Mouse (Mus musculus) monocyte, adult 5-6 weeks (primary cell): Measurements from ENCODE around the gene Glg1. TPM values are rescaled to one million over a fixed set of nuclear protein-coding genes. Genes with fewer than 3 reads are reported as not detected.
"Not testable (repeated sequence)": the region's sequence is repeated elsewhere in the genome, so short reads cannot be mapped to it uniquely, and the experiment has no call there.

Source experiments
- ATAC-seq: fragments of 153-309, 156-312 bp; replicated peaks from 2 replicates; pipeline ENCODE4 v1.8.0; 2017; ENCODE audit warnings: mild to moderate bottlenecking; ENCODE audit not compliant: low TSS enrichment, insufficient number of reproducible peaks, severe bottlenecking, poor library complexity, low FRiP score
- total RNA-seq: library from RNA; stranded (forward); fragments of 200-1000, 200-491, 200-594 nt; gene quantifications from 3 replicates; pipeline ENCODE4 v1.2.3, GENCODE M21; 2017

The Glg1 gene
- total RNA-seq: 38.0 to 80.4 TPM (median 38.5 TPM) in 3 replicates

DNA sequence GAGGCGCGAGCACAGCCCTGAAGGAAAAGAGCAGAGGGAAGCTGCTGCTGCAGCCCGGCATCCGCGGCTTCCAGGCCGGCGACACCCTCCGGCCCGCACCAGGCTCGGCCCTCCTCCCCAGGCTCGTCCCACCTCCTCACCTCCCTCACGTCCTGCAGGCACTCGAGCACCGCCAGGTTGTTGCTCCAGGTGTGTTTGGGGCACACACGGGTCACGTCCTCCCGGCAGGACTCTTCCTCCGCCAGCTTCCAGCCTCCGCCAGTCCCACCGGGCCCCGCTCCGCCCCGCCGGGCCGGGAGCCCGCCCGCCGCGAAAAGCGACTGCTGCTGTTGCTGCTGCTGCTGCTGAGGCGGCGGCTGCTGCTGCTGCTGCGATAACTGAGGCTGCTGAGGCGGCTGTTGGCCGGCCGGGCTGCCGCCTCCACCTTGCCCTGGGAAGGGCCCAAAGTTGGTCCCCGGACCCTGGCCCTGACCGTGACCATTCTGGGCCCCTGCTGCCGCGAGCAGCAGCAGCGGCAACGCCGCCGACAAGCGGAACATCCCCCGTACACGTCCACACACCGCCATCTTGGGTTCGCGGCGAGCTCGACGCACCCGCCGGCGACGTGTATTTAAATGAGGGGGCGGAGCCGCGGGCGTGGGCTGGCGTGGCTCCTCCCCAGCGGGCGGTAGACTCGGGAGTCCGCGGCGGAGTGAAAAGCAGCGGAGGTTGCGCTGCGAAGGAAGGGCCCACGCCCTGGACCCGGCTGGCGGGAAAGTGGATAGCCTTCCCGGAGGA is at the start of gene Glg1:
TSS of gene Glg1 (minus strand) at position 586 of the 777 bp plus-strand sequence.
- ATAC-seq: peak; percentile 91

DNA sequence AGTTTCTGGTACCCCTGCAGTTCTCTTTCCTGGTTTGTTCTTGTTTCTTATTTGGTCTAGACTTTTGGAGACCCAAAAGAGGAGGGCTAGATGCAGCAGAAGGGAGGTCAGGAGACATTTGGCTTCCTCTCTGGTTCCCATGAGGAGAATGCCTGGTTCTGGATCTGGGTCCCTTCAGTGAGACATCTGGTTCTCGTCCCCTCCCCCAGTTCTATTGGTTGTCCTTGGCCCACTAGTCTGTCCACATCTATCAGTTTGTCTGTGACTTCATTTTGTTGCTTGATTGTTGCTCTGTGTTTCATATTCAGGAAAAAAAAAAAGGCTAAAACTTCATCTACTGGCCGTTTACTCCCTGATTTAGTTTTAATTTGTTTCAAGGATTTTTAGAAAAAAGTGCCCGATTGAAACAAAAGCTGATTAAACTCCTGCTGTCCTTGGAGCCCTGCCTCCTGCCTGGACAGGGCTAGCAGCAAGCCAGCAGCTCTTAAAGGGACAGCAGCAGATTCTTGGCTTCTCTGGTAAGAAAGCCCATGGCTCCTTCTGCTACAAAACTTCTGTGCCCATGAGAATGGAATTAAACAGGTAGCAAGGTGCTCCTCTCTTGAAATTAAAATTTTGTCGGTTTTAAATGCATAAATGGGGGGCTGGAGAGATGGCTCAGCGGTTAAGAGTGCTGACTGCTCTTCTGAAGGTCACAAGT is 46.2 kb upstream of the Glg1 start:
- no peak for ATAC-seq

DNA sequence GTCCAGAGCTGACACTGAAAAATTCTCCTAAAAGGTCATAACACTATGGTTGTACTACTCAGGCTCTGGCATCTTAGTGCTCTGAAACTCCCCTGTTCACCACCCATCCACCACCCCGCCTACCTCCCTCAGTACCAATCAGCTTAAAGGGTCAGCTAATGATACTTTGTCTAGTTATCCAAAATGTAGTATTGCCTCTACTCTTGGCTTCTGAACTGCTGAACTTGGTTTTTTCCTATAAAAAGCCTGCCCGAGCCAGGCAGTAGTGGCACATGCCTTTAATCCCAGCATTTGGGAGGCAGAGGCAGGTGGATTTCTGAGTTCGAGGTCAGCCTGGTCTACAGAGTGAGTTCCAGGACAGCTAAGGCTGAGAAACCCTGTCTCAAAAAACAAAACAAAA is 45.3 kb upstream of the Glg1 start:
- no peak for ATAC-seq

DNA sequence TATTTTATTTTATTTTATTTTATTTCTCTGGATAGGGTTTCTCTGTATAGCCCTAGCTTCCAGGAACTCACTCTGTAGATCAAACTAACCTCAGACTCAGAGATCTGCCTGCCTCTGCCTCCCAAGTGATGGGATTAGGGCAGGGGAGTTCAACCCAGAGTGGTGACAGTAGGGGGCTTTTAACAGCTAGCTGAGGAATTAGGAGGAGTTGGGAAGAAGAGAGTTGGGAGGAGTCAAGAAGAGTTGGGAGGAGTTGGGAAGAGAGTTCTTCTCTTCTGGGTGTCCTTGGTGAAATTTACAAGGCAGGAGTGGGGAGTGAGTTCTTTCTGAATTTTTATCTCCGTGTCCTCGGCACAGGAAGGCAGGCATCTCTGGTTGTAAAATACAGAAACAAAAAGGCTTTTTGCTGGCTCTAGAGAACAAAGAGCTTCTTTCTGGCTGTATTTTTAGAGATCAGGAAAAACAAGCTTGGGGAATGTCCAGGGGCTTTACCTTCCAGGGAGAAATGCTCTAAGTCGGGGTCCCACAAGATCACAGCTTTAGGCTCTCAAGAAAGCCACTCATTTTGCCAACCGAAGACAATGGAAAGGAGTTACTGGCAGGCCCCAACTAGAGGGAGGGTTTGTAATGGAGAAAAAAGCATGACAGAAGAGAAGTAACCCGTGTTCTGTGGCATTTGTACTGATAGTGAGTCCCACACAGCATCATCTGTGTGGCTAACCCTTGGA is 44.2 kb upstream of the Glg1 start:
- not testable (repeated sequence) for ATAC-seq

DNA sequence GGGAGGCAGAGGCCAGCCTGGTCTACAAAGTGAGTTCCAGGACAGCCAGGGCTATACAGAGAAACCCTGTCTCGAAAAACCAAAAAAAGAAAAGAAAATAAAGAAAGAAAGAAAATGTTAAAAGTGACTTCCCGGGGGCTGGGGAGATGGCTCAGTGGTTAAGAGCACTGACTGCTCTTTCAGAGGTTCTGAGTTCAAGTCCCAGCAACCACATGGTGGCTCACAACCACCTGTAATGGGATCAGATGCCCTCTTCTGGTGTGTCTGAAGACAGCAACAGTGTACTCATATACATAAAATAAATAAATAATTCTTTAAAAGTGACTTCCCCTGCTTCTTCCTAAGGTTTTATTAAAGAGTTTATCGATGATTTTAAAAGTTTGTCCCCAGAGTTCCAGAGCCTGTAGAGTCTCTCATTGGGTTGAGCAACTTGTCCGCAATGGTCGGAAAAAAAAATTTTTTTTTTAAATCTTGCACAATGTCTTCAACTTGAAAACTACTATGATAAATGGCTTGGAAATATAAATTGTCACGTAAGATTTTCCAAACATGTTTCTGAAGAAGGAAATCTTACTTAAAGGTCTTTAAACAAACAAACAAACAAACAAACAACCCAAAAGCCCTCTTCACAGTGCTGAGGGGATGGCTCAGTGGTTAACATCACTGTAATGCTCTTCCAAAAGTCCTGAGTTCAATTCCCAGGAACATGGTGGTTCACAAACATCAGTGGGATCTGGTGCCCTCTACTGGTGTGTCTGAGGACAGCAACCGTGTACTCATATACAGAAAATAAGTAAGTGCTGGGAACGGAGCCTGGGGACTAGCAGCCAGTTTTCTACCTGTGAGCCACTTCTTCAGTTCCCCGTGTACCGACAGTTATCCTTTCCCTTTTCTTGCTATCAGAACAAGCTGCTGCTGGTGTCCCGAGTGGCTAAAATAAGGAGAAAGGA is 41.9 kb upstream of the Glg1 start:
- no peak for ATAC-seq

DNA sequence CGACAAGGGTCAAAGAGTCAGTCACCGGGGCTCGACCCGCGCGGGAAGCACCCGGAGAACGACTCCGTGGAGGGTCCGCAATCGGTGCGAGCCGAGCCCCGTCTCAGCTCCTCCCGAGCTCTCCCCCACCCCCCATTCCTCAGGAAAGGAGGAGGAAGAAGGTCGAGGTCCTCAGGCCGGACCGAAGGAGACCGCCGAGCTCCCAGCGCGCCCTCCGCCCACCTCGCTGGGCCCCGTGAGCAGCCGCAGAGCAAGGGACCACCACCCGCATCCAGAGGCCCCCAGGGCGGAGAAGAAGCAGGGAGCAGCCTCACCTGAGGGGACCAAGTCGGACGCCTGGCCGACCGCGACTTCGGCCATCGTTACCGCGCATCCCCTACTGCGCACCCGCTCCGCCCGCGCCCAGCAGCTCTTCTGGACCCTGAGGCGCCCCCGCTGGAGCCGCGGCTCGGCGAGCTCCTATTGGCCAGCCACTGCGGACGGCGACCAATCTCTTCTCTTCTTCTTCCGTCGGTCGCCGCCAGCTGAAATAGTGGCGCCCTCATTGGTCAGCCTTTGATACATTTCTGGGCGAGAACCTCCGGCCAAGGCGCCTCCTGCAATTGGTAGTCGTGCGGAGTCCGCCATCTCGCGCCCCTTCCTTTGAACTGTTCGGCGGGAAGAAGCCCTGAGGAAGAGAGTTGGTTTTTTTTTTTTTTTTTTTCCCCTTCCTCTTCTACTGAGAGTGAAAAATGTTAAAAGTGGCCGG is 41.0 kb upstream of the Glg1 start, which contains the start of gene Rfwd3:
TSS of gene Rfwd3 (minus strand) at position 402 of the 748 bp plus-strand sequence.
- peak; percentile 99 for ATAC-seq

DNA sequence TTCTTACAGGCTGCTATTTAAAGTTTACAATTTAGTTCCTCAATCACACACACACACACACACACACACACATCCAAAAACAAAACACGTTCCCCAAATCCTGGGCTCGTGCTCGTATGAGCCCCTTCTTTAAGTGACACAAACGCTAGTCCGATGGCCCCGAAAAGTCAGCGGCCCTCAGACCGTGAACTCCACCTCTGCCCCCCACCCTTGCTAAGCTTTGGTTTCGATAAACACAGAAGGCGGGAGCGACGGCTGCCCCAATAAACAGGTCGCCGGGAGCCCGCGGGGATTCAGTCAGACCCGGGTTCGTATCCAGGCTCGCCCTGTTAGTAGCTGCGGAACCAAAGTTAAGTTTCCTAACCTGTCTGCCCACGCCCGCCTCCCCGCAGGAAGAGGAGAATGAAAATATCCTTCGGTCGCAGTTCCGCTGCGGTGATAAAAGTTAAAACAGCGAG is 40.4 kb upstream of the Glg1 start:
- ATAC-seq: peak; percentile 20

DNA sequence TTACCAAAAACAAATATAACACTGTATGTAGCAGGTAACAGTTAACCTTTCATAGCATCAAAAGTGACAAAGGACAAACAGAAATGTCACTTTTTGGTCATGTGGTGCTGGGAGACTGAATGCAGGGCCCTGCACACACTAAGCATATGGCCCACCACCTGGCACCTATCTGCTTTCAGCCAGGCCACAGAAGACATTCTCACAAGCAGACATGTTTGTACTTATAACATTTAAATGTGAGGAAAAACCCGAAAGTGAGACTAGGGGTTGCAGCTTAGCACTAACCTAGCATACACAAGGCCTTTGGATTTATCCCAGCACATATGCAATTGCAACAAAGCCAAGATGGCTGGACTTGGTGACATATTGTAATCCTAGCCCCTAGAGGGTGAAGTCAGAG is 39.0 kb upstream of the Glg1 start:
- no peak for ATAC-seq

DNA sequence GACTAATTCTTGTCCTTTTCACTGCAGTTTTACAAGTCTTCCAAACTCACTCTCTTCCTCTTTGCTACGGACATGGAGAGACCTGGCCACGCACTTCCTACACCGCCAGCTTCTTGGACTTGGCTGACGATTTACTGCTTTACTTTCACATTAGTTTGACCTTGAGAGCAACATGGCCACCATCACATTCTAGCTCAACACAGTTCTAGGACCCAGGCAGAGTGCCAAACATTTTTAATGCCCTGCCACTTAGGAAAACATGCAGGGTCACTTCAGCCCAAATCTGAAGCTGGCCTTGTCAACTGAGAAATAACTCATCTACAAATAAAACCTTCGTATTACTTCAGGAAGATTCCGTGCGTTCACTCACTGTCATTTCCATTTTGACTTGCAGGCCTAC is 32.7 kb upstream of the Glg1 start:
- ATAC-seq: no peak

DNA sequence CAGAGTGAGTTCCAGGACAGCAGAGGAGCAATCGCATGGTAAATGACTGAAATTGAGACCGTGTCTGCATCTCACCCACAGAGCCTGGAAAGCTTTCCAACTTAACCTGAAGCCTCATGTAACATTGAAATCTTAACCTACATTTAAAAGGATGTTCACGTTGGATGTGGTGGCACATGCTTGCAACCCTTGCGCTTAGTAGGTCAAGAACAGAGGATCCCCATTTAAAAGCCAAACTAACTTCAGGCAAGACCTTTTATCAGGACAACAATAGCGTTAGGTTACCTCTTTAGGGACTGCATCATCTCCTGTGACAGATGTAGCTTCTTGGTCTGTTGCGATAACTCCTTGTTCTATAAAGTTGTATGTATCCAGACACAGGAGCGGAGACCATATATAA is 31.6 kb upstream of the Glg1 start:
- ATAC-seq: no peak

DNA sequence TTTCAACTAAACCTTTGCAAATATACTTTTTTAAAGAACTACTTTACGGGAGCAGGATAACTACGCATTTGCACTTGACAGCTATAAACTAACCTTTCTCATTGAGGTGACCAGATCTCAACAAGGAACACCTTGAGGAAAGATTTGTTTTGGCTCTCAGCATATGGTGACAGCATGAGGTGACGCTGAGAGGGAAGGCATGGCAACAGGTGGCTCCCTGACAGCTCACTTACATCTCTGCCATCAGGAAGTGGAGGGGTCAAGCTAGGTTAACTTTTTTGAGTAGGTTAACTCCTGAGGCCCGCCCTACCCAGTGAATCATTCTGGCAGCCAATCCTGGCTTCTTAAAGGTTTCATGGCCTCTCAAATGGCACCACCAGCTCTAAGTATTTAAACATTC is 26.6 kb upstream of the Glg1 start:
- ATAC-seq: no peak

DNA sequence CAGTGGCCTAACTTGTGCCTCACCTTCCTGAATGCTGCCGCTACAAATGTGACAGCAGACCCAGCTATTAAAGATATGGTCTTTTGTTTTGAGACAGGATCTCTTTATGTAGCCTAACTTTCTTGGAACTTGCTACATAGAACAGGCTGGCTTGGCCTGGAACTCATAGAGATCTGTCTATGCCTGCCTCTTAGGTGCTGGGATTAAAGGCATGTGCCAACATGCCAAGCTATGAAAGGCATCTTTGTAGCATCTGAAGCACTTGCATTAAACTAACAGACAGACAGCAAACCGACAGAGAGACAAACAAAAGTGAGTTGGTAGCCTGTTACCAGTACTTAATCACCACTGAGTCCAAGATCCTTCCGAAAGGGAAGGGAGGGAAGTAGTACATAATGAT is 23.1 kb upstream of the Glg1 start:
- ATAC-seq: no peak

DNA sequence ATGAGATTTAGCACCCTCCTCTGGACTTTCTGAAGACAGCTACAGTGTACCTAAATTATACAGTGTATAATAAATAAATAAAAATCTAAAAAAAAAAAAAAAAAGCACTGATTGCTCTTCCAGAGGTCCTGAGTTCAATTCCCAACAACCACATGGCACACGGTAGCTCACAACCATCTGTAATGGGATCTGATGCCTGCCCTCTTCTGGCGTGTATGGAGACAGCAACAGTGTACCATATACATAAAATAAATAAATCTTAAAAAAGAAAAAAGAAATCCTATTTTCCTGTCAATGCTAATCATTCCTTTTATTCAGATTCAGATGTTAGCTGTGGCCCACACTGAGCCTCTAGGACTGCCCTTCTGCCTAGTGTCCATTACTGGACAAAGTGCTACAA is 9.3 kb upstream of the Glg1 start:
- ATAC-seq: no peak

DNA sequence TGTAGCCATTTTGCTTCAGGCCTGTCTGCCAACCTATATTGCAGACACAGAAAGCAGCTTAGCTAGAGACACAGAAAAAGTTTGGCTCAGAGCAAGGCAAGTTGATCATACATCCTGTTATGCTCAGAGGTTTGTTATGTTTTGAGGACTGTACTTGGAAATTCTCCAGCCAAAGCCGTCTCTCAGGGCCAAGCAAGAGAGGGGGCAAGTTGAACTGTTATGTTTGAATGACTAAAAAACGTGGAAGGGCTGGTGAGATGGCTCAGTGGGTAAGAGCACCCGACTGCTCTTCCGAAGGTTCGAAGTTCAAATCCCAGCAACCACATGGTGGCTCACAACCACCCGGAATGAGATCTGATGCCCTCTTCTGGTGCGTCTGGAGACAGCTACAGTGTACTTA is 7.1 kb upstream of the Glg1 start:
- not testable (repeated sequence) for ATAC-seq

DNA sequence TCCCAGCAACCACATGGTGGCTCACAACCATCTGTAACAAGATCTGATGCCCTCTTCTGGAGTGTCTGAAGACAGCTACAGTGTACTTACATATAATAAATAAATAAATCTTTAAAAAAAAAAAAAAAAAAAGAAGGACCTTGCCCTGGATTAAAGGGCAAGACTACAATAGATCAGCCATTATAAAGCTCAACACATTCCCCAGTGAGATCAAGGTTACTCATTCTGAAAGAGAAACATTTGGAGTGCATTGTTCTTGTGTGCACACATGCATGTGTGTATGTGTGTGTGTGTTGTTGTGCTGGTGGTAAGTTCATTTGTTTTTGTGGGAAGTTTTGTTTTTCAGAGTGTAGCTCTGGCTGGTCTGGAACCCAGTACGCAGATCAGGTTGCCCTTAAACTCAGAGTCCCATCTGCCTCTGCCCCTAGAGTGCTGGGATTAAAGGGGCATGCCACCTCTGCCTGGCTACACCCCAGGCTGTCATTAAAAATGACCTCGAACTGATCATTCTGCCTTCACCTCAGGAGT is 5.7 kb upstream of the Glg1 start:
- no peak for ATAC-seq

DNA sequence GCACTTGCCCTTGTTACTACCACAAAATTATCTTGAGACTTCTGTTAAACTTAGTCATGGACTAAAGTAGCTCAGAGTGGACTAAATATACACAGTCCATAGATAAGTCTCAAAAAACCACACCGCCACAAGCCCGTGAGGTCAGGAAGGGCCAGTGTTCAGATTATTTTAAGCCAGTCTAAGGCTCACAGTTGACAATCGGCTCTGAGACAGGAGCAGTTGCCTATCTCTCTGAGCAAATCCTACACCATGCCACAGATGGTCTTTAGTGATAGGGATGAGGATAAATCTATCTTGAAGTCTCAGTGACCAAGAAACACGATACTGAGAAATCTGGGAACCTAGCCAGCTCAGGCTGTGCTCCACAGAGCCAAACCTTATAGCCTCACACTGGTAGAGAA is 3.0 kb upstream of the Glg1 start:
- no peak for ATAC-seq

DNA sequence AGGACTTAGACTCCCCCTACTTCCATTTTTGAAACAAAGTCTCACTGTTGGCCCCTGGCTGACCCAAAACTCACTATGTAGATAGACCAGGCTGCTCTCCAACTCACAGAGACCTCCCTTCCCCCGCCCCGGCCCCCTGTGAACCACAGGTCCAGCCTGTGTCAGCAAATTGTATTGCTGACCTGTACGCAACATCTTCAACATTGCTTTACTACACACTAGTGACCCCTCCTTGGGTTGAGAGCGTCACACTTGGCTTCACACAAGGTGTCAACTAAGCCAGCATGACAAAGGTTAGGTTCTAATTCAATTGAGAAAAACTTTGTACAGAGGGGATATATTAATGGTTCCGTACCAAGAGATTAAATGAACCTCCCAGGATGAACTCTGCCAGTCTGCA is 1.2 kb upstream of the Glg1 start:
- no peak for ATAC-seq

DNA sequence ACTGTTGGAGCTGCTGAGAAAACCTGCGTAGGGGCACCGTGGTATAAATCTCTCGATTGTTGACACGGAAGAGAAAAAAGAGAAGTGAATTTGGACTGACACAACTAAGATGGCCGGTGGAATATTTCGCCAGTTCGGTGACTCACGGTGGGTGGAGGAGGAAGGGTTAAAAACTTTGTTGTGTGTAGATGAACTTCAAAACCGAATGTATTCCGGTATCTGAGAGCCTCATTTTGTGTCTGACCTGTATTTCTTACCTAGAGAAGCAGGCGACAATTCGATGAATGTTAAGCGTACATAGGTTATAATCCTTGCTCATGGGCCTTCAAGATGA is 359 bp upstream of the Glg1 start:
- peak; percentile 68 for ATAC-seq
